ENCODE assay signal across 9 mouse cellular contexts in the genomic region with DNA sequence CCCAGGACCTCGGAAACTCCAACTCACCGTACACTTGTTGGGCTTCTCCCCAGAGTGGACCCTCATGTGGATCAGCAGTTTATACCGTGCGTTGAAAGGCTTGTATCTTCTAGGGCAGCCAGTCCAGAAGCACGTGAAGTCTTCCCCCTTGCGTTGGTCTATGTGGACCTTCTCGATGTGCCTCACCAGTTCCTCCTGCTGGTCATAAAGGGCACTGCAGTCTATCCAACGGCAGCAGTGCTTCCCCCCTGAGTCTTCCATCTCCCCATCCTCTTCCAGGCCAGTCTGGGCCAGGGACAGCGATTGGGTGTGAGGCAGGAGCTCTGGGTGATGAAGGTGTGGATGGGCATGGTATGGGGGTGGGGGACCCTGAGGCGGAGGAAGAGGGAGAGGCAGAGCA.
A peak's percentile ranks its signal among the peaks of the same experiment; 100 is the strongest.
DNase-seq lines count a peak whose midpoint lies in the region; ATAC-seq lines count a peak whose summit lies in the region.
"Had no signal": no experiment of that assay in that cellular context is flagged by ENCODE, and none has a peak within 500 bp of the region (broad histone marks: within the 10 kb centered on the region; RNA-seq: fewer than 3 reads in every experiment).

No protein-coding gene starts in this region.

- H3K9ac ChIP-seq in kidney, embryonic 15.5 days: no peak overlapping the region
- H3K9ac ChIP-seq: heart, embryonic 13.5 days had no signal

- H3K36me3 ChIP-seq in kidney, embryonic 15.5 days: no peaks in the 10 kb centered on the region
- H3K36me3 ChIP-seq: heart, embryonic 13.5 days had no signal

- H3K4me3 ChIP-seq in kidney, embryonic 15.5 days (replicated peaks): no peak overlapping the region
- H3K4me3 ChIP-seq: heart, embryonic 13.5 days had no signal

- H3K9me3 ChIP-seq in kidney, embryonic 15.5 days (replicated peaks): no peaks in the 10 kb centered on the region
- H3K9me3 ChIP-seq: heart, embryonic 13.5 days had no signal

- no peaks in the 10 kb centered on the region for H3K4me1 ChIP-seq in kidney, embryonic 15.5 days
- H3K4me1 ChIP-seq: heart, embryonic 13.5 days had no signal

- no peaks in the 10 kb centered on the region for H3K27me3 ChIP-seq in kidney, embryonic 15.5 days
- H3K27me3 ChIP-seq: heart, embryonic 13.5 days had no signal

- H3K4me2 ChIP-seq in kidney, embryonic 15.5 days: no peak overlapping the region
- H3K4me2 ChIP-seq: heart, embryonic 13.5 days had no signal

- DNase-seq in kidney, postnatal 4 days: peak; percentile 61 to 63
- no peak for DNase-seq in kidney, adult 8-10 months
- peak; percentile 68 for DNase-seq in ES-CJ7 (ENCODE audit: low read depth, low spot score)
- peak; percentile 25 for DNase-seq in adrenal gland, adult 8-10 months

- 74% methylated on average over 10 of the region's 10 CpGs for WGBS in kidney, embryonic 15.5 days

- peak; percentile 70 for ATAC-seq in granulocyte monocyte progenitor cell, adult 5-6 weeks (replicated peaks; ENCODE audit: poor library complexity, severe bottlenecking)
- ATAC-seq in monocyte, adult 5-6 weeks (replicated peaks; ENCODE audit: insufficient number of reproducible peaks, low FRiP score, low TSS enrichment, poor library complexity, severe bottlenecking): 0 out of 2 replicates have a peak, but pooled peaks have one; percentile 22
- ATAC-seq in activated CD4-positive, CD25-positive, alpha-beta regulatory T cell, adult 4 months: no peak
- ATAC-seq in kidney, embryonic 15.5 days (replicated peaks; ENCODE audit: low FRiP score): no peak

- no peak overlapping the region for H3K27ac ChIP-seq in kidney, embryonic 15.5 days
- H3K27ac ChIP-seq: heart, embryonic 13.5 days had no signal

Comparison
In these comparisons a context has a peak if more than half of its experiments do, and no peak if none do; other contexts are left out.
1. DNase-seq: peak in kidney, postnatal 4 days (2 of 2), ES-CJ7 (single experiment) and adrenal gland, adult 8-10 months (single experiment); none in kidney, adult 8-10 months (0 of 2).
2. ATAC-seq: peak in granulocyte monocyte progenitor cell, adult 5-6 weeks (single experiment) and monocyte, adult 5-6 weeks (single experiment); none in activated CD4-positive, CD25-positive, alpha-beta regulatory T cell, adult 4 months (single experiment) and kidney, embryonic 15.5 days (single experiment).